In the genomic region with DNA sequence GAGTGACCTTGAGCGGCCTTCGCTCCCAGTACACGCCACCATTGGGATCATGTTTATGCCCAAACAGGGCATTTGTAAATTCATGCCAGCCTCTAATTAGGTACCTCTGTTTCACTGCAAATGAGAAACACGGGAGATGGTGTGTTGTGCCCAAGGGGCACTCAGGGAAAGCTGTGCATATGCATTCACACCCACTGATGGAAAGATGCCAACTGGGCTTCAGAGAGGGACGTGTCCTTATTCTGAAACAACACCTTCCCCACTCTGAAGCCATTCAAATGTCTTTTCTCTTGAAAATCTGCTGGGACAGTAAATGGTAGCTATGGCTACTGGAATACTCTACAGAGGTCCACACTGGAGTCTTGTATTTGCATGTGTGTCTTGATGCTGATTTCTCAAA, we compare ENCODE assay signal across 38 mouse cellular contexts. TPM values are rescaled to one million over a fixed set of nuclear protein-coding genes. Genes with fewer than 3 reads are reported as not detected.
"Had no signal": no experiment of that assay in that cellular context is flagged by ENCODE, and none has a peak within 500 bp of the region (broad histone marks: within the 10 kb centered on the region; RNA-seq: fewer than 3 reads in every experiment).

No protein-coding gene starts in this region.

- H3K9me3 ChIP-seq: heart, embryonic 13.5 days; heart, embryonic 15.5 days; hindbrain, embryonic 13.5 days; kidney, embryonic 15.5 days; limb, embryonic 13.5 days; limb, embryonic 15.5 days; liver, embryonic 12.5 days had no signal

- H3K27ac ChIP-seq: heart, adult 2 months; heart, embryonic 13.5 days; heart, embryonic 15.5 days; hindbrain, embryonic 13.5 days; kidney, embryonic 15.5 days; kidney, postnatal 0 days; limb, embryonic 13.5 days; limb, embryonic 15.5 days; liver, embryonic 12.5 days; liver, embryonic 14.5 days had no signal

- H3K9ac ChIP-seq: heart, embryonic 13.5 days; heart, embryonic 15.5 days; hindbrain, embryonic 13.5 days; kidney, embryonic 15.5 days; limb, embryonic 13.5 days; limb, embryonic 15.5 days; liver, embryonic 12.5 days; liver, embryonic 14.5 days had no signal

- DNase-seq: gastrocnemius, postnatal 14 days; gastrocnemius, postnatal 36 days; heart, adult 11 months; heart, adult 2 months; heart, postnatal 14 days; heart, postnatal 36 days; kidney, adult 11 months; kidney, adult 2 months; kidney, adult 9 months; kidney, postnatal 14 days; kidney, postnatal 36 days; layer of hippocampus, adult 9-11 months; layer of hippocampus, postnatal 36 days; left cerebral cortex, postnatal 4 days had no signal

- ATAC-seq: hindbrain, embryonic 16.5 days; intestine, embryonic 16.5 days; liver, embryonic 12.5 days had no signal

- H3K4me1 ChIP-seq: heart, embryonic 13.5 days; heart, embryonic 15.5 days; liver, embryonic 12.5 days had no signal

- H3K4me3 ChIP-seq: heart, adult 2 months; heart, embryonic 13.5 days; heart, embryonic 15.5 days; hindbrain, embryonic 13.5 days; kidney, embryonic 15.5 days; limb, embryonic 13.5 days; limb, embryonic 15.5 days; liver, embryonic 12.5 days had no signal

- H3K36me3 ChIP-seq: kidney, embryonic 15.5 days; liver, embryonic 12.5 days had no signal

- H3K4me2 ChIP-seq: heart, embryonic 11.5 days; heart, embryonic 13.5 days; heart, embryonic 15.5 days; hindbrain, embryonic 13.5 days; kidney, embryonic 15.5 days; limb, embryonic 13.5 days; limb, embryonic 15.5 days; liver, embryonic 12.5 days had no signal

- H3K27me3 ChIP-seq: heart, embryonic 13.5 days; heart, embryonic 15.5 days; hindbrain, embryonic 13.5 days; kidney, embryonic 15.5 days; limb, embryonic 13.5 days; limb, embryonic 15.5 days had no signal

RNA-seq across cellular contexts. Expression of gene Myog, which starts 28.5 kb away (rescaled TPM):
- total RNA-seq: heart, adult 2 months; heart, postnatal 14 days; heart, postnatal 36 days; hematopoietic stem cell, adult 5-6 weeks; layer of hippocampus, adult 18-20 months; layer of hippocampus, adult 8-10 months; layer of hippocampus, postnatal 14 days; layer of hippocampus, postnatal 36 days; left cerebral cortex, adult 18-20 months; left cerebral cortex, adult 8-10 months; left cerebral cortex, postnatal 10 days; left cerebral cortex, postnatal 25 days; left cerebral cortex, postnatal 4 days; liver, adult 2 months had no signal
- polyA plus RNA-seq: gonadal fat pad, adult 2 months; heart, adult 2 months; hindbrain, embryonic 16.5 days; intestine, embryonic 14.5 days; large intestine, adult 2 months; liver, adult 2 months had no signal
